Mouse (Mus musculus) kidney, postnatal 10 days (tissue): ENCODE results near the gene Chn2.

Experiments used
- DNase-seq: peaks from one replicate; pipeline ENCODE4 v3.0.0; 2021; ENCODE audit warnings: mixed read lengths

The Chn2 gene

DNA sequence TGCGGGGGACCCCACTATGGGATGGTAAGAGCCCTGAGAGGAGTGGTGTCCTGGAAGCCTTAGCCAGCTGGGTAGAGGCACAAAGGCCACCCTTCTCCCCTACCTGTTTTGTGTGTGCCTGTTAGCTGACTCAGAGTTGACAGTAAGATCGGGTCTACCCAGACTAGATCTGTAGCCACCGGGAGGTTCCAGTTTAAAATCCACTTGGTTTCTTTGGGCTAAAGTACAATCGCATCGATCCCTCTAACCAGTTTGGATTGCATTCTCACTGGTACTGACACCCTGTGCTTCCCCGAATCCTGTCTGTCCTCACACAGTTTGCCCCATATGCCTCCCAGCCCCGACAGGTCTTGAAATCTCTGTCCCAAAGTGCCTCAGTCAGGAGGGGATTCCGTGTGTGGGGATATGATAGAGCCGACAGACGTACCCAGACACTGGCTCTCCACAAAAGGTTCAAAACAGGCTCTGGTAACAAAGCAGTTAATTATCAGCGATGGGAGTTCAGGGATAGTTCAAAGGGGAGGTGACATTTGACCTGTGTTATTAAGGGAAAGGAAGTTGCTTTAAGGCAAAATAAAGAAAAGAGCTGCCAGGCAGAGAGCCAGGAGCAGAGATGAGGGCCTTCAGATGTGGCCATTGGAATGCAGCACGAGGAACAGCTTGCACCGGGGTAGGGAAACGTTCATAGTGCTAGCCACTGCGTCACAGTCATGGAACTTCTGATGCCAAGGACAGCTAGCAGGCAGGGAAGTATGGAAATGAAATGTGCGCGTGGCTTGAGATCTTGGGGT is 212.2 kb downstream of the Chn2 start:
- peak; percentile 79 for DNase-seq

GRCm38 (mm10) chr6:54253206-54253605 is 213.9 kb downstream of the Chn2 start:
- peak; percentile 54 for DNase-seq

DNA sequence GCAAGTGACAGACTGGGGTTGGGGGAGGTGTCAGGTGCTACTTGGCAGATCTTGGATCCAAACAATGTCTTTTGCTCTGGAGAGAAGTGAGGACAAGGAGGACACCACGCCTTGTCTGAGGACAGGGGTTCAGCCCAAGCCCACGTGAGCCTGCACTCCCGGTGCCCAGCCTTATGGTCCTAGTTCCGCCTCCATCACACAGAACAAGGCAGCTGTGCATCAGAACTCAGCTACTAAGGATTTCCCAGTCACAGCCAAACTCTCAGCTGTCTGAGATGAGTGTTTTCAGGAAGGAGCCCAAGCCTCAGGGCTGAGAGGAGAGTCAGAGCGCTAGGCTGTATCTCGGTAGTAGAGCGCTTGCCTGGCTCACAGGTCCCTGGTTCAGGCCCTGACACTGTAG is 214.5 kb downstream of the Chn2 start:
- no peak for DNase-seq

GRCm38 (mm10) chr6:54254759-54255158 is 215.4 kb downstream of the Chn2 start:
- DNase-seq = no peak

DNA sequence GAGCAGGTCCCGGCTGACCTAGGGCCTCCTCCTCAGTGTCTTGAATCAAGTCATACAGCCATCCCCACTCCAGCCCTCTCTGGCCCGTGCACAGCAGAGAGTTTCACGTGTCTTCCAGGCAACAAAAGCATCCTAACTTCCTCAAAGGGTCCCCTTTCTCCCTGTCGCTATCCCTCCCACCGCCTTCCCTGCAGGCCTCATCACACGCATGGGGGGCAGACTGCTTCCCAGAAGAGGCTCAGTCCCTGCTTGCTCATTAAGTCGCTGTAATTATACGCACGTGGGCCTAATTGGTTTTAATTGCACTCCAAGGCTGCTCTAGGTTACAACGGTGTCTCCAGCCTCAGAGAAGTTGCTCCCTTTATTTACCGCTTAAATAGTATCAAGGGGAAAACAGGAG is 216.0 kb downstream of the Chn2 start:
- no peak for DNase-seq

DNA sequence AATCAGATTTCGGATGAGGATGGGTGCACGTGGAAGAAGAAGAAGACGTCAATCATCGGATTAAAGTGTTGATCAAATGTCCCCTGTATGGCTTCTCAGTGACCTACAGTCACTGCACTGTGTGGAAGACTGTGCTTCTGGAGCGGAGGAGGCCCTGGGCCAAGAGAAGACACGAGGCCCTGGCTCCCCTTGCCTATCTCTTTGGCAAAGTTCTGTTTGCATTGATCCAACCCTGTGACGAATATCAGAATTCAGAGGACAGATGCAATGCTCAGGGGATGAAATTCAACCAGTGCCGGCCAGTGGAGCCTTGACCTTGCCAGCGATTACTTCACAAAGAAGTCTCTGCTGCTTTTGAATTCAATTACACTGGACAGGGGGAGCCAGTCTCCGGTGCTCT is 217.0 kb downstream of the Chn2 start:
- no peak for DNase-seq

GRCm38 (mm10) chr6:54257552-54257951 is 218.2 kb downstream of the Chn2 start:
- no peak for DNase-seq

- DNase-seq = no peak
Observed at GRCm38 (mm10) chr6:54258462-54258861, 219.1 kb downstream of the Chn2 start.

DNA sequence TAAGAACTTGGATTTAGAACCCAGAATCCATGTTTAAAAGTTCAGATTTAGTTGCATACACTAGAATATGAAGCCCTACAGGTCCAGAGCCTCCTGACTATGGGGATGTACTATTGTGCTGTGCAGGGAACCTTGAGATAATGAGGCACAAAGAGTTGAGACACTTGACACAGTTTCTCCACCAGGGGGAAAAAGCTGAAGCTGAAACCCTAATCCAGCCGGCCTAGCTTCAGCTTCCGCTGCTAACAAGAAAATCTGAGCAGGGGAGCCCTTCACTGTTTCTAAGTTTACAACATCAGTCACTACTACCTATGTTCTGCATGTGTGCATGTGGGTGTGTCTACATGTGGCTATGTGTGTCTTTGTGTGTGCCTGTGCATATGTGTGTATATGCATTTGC is 223.4 kb downstream of the Chn2 start:
- DNase-seq = no peak

GRCm38 (mm10) chr6:54263890-54264289 is 224.5 kb downstream of the Chn2 start:
- peak; percentile 3 for DNase-seq

GRCm38 (mm10) chr6:54264537-54264936 is 225.2 kb downstream of the Chn2 start:
- DNase-seq = no peak

- DNase-seq = no peak
Observed at GRCm38 (mm10) chr6:54265384-54265783, 226.0 kb downstream of the Chn2 start.

GRCm38 (mm10) chr6:54272556-54273378 is 233.4 kb downstream of the Chn2 start:
- peak; percentile 65 for DNase-seq

DNA sequence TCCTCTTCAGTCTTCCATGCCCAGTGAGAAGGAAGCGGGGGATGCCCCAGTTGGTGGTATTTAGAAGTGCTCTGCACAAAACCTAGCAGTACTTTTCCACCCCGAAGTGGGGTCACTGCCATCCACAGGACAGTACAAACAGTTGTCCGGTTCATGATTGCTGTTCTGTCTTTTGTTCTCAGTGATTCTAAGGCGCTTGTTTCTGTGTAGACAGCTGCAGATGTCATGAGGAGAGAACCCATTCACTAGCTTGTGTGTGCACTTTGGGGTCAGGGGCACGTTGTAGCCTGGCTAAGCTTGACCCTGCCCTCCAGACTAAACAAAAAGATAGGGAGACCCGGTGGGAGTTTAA is 234.0 kb downstream of the Chn2 start:
- DNase-seq = no peak

DNA sequence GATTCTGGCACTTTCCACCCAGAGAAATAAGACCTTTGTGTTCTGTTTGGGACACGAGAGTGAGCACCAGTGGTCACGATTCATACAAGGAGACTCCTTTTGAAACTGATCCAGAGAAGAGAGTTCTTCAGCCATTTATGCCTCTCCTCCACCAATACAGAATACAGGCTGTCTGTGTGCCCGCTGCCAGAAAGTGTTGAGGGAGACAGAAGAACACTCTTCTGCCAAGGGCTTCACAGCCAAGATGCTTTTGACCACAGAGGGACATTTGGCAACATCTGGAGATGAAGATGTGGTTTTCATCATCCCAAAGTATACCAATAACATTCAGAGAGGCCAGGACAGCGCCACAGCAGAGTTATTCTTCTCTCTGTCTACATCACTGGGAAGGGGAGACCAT is 237.9 kb downstream of the Chn2 start:
- DNase-seq = no peak

DNA sequence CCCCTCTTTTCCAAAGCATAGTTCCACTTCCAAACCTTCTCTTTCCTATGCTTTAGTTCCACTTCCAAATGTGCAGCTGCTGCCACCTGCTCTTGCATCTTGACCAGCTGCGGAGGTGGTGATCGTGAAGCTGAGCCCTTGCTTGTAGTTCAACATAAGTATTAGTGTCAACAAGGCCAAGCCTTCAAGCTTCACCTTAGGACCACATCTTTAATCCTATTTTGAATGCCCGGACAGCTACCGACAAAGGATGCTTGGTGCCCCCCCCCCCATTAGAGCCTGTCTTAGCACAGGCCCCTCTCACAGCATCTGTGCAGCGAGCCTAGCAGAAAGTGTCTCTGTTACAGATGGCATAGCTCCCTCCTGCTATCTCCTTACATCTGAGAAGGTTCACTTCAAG is 238.5 kb downstream of the Chn2 start:
- DNase-seq = peak; percentile 37

GRCm38 (mm10) chr6:54278613-54279012 is 239.3 kb downstream of the Chn2 start:
- DNase-seq = peak; percentile 33

- peak; percentile 27 for DNase-seq
Observed at GRCm38 (mm10) chr6:54279391-54279790, 240.0 kb downstream of the Chn2 start.

- DNase-seq = no peak
Observed at GRCm38 (mm10) chr6:54280248-54280647, 240.9 kb downstream of the Chn2 start.

DNA sequence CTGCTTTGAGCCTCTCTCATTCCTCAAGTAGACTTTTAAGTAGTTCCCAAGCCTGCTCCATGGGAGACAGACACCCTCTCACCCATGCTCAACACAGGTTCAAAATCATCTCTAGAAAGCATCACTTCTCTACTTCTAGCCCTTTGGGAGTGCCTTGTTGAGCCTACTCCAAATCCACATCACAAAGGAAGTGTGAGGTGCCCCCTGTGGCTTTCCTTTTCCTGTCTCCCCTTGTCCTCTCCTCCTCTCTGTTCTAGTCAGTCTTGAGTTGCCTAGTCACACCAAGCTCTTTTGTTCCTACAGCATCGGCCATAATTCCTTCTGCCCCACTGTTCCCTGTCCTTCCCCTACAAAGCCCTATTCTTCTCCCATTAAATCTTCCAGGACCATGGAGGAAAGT is 243.9 kb downstream of the Chn2 start:
- DNase-seq = no peak

DNA sequence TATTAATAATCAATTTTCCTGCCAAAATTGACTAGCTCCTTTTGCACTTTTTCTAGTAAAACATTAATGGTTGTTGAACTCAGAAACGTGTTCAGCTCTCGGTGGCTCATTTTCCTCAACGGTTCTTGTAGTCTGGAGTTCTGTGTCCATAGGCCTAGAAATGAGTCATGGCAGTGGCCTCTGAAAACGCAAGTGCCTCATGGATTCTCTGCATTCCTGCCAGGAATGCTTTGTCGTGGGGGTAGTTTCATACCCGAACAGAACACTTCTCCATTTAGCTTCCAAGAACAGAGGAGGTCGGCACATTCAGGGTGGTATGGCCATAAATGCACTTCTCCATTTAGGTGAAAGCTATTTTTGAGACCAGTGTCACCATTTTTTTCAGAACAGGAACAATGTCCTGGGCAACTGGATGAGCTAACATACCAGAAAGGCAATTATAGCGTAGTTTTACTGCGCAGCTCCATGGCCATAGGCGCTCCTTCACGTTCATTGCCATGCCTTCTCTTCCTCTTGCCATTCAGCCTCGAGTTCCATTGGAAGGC is 244.9 kb downstream of the Chn2 start:
- no peak for DNase-seq

DNA sequence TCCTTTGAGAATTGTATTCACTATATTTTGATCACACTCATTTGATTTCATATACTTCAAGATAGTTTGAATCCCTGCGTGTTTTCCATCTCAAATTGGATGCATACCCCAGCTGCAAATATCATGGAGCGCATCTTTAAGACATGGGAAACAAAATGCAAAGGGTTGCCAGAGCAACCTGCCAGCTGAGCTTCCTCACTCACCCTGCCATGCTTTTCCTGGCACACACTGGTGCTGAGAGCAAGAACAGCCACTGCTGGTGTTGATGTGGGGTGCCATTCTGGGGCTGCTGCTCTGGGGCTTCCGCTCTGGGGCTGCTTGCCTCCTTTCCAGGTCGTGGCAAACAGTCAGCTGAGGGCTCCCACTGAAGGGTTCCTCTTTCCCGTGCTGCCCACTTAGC is 247.5 kb downstream of the Chn2 start:
- no peak for DNase-seq

GRCm38 (mm10) chr6:54289774-54290500 is 250.6 kb downstream of the Chn2 start:
- DNase-seq = no peak
